Mouse (Mus musculus) brain, embryonic 14.5 days (tissue): ENCODE measurements around the gene Tef. TPM values are rescaled to one million over a fixed set of nuclear protein-coding genes. Genes with fewer than 3 reads are reported as not detected.
A peak's percentile ranks its signal among the peaks of the same experiment; 100 is the strongest.

Experiments
- DNase-seq: peaks from one replicate; pipeline ENCODE4 v3.0.0-alpha.2; 2011; ENCODE audit warnings: low read depth
- CTCF ChIP-seq: fragments of 200-500 bp; IDR thresholded peaks from 2 replicates; pipeline ENCODE4 v1.5.1; 2012; ENCODE audit warnings: inconsistent platforms, mild to moderate bottlenecking, moderate library complexity, borderline replicate concordance; ENCODE audit not compliant: insufficient read depth, insufficient read length; ENCODE audit errors: extremely low read depth
- POLR2A ChIP-seq: fragments of 200-500 bp; IDR thresholded peaks from 2 replicates; pipeline ENCODE4 v1.6.1; 2012; ENCODE audit warnings: mild to moderate bottlenecking, inconsistent platforms, borderline replicate concordance; ENCODE audit not compliant: poor library complexity, insufficient read depth, insufficient read length, severe bottlenecking; ENCODE audit errors: extremely low read depth
- polyA plus RNA-seq: library from polyadenylated mRNA; depleted of rRNA; stranded (reverse); fragments of >200 nt; gene quantifications from 2 replicates; pipeline ENCODE4 v1.2.3, GENCODE M21; 2012

Tef gene
- polyA plus RNA-seq, 1 experiment = 38.0 TPM

DNA sequence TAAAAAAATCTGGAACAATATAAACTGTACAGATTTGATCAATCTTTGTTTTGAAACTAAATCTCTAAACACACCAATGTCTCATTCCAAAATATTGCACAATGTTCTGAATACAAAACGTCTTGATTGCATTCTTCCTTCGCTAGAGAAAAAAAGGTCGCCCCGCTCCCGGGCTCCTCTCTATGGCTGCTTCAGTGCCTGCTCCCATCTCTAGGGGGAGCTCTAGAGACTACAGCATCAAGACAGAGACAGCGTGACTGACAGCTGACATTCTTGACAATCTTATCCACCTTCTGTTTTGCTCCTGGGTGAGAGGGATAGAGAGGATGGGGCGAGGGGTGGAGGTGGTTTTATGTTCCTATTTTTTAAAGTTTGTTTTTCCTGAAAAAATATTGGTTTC, 46.1 kb downstream of the Tef start:
- TF ChIP-seq CTCF (peak; percentile 67; the same call in 1 of the 2 replicates), POLR2A (no peak)
- peak; percentile 47 for DNase-seq

DNA sequence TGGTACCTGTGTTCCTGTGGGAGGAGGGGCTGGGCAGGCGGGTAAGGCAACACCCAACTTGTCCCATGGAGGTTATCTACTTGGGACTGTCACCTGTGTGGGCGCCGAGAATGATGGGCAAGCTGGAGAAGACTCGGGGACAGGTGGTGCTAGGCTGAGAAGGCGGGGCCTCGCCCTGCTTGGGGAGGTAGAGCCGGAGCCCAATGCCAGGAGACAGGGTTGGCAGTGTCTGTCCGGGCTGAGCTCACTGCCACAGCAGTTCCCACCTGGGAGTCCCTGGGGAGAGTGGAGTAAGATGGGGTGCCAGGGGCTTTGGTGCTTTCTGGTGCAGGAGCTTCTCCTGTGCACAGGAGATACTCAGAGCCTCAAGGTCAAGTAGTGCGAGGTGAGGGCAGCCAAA, 46.9 kb downstream of the Tef start:
- no peak for TF ChIP-seq POLR2A
- no peak for TF ChIP-seq CTCF

DNA sequence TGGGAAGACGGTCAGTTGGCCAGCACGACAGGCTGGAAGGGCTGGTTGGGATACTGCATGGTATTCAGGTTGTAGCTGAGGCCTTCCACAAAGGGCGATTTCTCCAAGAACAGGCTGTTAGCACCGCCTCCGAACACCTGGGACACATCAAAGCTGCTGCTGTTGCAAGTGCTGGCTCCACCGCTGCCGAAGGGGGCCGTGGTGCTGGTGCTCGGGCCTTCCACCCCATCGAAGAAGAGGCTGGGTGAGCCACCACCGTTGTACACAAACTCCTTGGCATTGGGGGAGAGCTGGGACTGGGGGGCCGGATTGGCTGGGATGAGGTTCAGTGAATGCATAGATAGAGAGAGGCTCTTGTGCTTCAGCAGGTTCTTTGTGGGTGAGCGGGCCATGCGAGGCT, 48.5 kb downstream of the Tef start:
- DNase-seq = no peak
- TF ChIP-seq POLR2A (no peak), CTCF (no peak)

More for the DNA sequence above, 46.9 kb downstream of the Tef start:
- no peak for DNase-seq

DNA sequence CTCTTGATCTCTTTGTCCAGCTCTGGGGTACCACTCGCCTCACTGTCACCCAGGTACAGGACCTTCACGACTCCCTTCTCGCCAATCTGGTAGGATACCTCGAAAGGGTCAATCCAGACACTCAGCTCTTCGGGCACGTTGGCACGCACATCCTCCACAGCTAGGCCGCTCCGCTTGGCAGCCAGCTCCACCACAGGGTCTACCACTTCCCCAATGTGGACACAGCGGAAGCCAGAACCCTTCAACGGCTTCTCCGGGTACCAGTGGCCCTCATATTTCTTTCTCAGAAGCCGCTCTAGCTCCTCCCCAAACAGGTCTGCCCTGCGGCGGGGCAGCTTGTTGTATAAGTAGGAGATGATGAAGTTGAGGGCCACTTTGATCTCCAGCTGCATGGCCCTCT, 49.2 kb downstream of the Tef start:
- TF ChIP-seq CTCF (no peak), POLR2A (no peak)

DNA sequence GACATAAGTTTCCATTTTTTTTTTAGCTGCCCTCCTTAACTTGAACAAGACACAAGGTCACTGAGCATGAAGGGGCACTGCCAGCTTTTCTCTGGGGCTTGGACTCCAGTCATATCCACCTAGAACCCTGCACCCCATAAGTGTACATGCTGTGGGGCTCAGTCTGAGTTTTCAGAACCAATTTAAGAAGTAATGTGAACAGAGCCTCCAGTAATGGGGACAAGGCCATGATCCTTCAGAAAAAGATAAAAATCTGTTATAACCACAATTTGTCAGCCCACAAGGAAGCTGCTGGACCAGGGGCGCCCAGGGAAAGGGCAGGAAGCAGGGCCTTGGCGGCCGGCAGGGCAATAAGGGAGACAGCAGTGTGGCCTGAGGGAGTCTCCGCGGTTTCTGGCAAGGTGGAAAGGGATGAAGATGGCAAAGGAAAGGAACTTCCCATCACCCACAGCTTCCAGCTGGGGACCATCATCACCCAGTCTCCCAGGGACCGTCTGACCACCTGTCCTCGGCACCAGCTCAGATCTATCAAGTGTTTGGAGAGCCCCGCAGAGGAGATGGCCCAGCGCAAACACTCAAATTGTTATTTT, 50.3 kb downstream of the Tef start:
- no peak for TF ChIP-seq POLR2A
- no peak for TF ChIP-seq CTCF
- no peak for DNase-seq

More for the DNA sequence above, 49.2 kb downstream of the Tef start:
- DNase-seq = no peak

DNA sequence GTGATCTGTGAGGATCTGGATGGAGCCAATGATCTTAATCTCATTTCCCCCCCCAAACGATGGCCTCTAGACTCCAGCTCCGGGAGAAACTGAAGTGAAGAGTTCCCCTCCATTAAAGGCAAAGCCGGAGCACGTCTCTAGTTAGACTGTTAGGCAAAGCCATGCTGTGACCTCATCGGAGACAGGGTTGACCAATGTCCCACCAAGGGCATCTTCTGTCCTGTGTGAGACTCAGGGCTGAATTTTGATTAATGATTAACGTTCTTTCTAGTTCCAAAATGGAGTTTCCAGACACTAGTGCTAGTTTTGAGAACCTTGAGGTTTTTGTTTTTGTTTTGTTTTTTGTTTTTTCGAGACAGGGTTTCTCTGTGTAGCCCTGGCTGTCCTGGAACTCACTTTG, 50.9 kb downstream of the Tef start:
- TF ChIP-seq POLR2A = no peak
- no peak for TF ChIP-seq CTCF
- DNase-seq = no peak

DNA sequence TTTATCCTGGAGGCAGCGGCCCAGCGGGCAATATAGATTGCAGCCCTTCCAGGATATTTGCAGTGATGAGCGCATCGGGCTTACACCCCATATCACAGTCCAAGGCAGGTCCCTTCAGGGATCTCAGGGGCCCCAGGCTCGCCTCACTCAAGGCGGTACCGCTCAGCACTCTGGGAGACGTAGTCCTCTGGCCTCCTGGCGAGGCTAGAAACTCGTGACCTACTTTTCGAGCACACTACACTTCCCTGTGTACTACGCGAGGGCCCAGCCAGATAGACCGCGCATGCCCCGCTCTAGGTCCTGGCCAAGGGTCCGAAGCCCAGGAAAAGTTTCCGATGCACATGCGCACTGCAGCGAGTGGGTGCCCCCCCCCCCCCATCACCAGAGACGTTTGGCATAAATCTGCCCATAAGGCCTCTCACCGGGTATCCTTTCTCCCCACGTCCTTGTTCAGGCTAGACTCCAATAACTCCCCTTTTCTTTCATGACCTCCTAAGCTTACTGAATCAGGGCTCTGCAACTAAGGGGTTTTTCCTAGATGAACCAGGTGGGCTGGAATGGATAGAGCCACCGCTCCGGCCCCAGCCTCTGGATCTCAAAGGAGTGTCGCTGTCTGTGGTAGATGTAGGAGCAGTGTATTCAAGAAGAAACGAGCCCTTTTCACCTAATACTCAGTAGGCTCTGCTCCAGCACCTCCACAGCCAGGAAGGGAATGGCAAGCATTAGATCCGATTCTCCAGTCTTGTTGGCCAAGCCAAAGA, 54.0 kb downstream of the Tef start:
- no peak for TF ChIP-seq POLR2A
- no peak for TF ChIP-seq CTCF
- peak; percentile 98 for DNase-seq

DNA sequence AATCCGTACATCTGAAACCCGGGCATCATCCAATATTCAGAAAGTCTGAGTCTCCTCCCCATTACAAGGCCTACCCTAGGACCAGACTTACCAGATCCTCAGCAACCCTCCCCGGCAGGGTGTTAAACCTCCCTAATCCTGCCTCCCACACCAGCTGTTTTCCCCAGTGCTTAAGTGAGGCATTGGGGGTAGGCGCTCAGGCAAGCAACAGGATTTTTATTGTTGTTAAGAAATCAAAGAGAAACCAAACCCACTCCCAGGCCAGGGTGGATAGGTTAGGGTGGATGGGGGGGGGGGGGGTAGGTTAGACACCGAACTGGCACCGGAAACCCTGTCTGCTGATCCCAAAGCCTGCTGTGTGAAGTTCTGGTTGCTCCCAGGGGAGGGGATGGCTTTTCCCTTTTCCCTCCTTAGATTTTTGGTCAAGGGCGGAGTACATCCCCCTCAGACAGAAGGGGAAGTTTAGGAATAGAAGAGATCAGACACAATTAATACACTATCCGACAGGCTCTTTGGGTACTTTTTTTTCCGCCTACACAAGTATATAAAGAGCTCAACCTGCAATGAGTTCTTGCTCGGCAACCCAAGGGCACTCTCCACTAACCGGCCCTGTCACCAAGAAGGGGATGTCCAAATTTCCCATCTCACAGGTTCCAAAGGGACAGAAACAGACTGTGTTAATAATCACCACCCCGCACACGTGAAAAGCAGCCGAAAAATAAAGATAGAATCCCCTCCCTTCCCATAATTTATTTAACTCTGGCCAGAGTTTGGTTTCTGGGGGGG, 54.9 kb downstream of the Tef start:
- no peak for TF ChIP-seq POLR2A
- no peak for TF ChIP-seq CTCF
- peak; percentile 60 for DNase-seq

DNA sequence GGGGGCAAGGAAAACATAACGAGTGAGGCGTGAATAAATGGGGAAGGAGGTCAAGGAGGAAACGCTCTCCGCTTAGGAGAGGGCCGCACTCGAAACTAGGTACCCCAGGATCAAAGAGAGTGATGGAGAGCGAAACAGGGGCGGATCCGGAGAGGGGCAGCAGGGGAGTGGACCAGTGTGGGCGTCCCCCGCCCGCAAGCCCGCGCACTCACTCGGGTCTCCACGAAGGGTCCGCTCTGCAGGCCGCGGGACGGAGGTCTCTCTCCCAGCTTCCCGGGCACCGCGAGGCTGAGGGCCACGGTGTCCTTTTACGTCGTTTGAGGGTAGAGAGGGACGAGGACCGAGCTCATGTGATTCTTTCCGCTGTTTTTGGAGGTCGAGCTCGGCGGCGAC, 55.5 kb downstream of the Tef start:
- DNase-seq = no peak
- no peak for TF ChIP-seq POLR2A
- TF ChIP-seq CTCF = no peak

DNA sequence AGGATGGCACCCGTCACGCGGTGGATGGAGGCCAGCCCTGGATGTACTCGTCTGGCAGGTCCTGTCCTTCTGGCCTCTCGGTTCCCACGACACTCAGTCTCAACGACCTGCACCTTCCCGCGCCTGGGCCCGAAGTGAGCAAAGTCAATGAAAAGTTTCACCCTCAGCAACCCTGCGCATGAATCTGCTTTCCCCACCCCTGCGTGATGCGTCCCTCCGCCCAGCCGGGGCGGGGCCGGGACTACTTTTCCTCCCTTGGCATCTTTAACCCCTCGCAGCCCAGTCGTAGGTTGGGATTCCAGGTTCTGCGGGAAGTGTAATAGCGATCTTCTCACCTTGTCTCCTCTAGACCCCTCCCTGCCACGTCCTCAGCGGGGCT, 55.9 kb downstream of the Tef start:
- peak; percentile 95 for DNase-seq
- TF ChIP-seq POLR2A (peak; percentile 74; the same call in 1 of the 2 replicates), CTCF (no peak)
